Mouse (Mus musculus) myocyte (in vitro differentiated cells): Measurements from ENCODE around the gene Frmd7.

Source experiments
- CEBPB ChIP-seq: IDR thresholded peaks from 2 replicates; pipeline ENCODE4 v1.6.1; 2011; ENCODE audit warnings: mild to moderate bottlenecking, moderate library complexity; ENCODE audit not compliant: poor library complexity, insufficient read depth, severe bottlenecking
- E2F4 ChIP-seq: IDR thresholded peaks from one replicate; pipeline ENCODE4 v1.6.1; 2011; ENCODE audit warnings: mild to moderate bottlenecking, control low read depth, moderate library complexity; ENCODE audit not compliant: insufficient read depth
- MAX ChIP-seq: IDR thresholded peaks from one replicate; pipeline ENCODE4 v1.6.1; 2011; ENCODE audit warnings: low read depth, mild to moderate bottlenecking, control low read depth
- MYOD1 ChIP-seq, 3 experiments: IDR thresholded peaks; one replicate each; pipeline ENCODE4 v1.6.1; 2011; ENCODE audit warnings: control low read depth in 2 of 3, low read depth in 2 of 3, mild to moderate bottlenecking in 2 of 3, moderate library complexity in 1 of 3; ENCODE audit not compliant: insufficient read length in 2 of 3, control insufficient read depth in 1 of 3
- MYOG ChIP-seq, 3 experiments: IDR thresholded peaks; one replicate each; pipeline ENCODE4 v1.6.1; 2011; ENCODE audit warnings: control low read depth in 2 of 3, low read depth in 2 of 3, mild to moderate bottlenecking in 2 of 3; ENCODE audit not compliant: insufficient read length in 2 of 3, control insufficient read depth in 1 of 3, insufficient read depth in 1 of 3
- POLR2A ChIP-seq: IDR thresholded peaks from one replicate; pipeline ENCODE4 v1.6.1; 2011; ENCODE audit warnings: low read depth, mild to moderate bottlenecking, control low read depth, moderate library complexity; ENCODE audit not compliant: insufficient read length
- POLR2AphosphoS2 ChIP-seq: IDR thresholded peaks from one replicate; pipeline ENCODE4 v1.6.1; 2011; ENCODE audit warnings: low read depth, control low read depth; ENCODE audit not compliant: insufficient read length
- TCF12 ChIP-seq: IDR thresholded peaks from one replicate; pipeline ENCODE4 v1.6.1; 2011; ENCODE audit warnings: mild to moderate bottlenecking, control low read depth; ENCODE audit not compliant: poor library complexity, insufficient read depth, severe bottlenecking
- TCF3 ChIP-seq: IDR thresholded peaks from one replicate; pipeline ENCODE4 v1.6.1; 2011; ENCODE audit warnings: low read depth, control low read depth; ENCODE audit not compliant: insufficient read length
- USF1 ChIP-seq: IDR thresholded peaks from one replicate; pipeline ENCODE4 v1.6.1; 2011; ENCODE audit warnings: low read depth, mild to moderate bottlenecking, control low read depth, moderate library complexity

DNA sequence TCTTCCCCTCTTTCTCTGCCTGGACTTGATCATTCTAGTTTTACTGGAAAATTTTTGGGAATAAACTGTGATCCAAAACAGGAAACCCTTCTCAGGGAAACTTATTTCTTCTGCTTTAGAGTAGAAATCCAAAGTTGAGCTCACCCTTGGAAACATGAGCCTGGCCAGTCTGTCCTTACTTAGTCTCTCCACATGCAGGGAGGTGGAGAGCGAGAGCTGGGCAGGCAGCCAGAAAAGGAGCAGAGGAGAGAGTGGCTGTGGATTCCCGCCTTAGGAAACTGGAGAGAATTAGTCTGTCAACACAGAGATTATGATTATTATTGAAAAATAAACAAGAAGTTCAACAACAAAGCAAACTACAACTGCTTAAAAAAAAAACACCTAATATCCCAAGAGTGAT, 6.1 kb upstream of the Frmd7 start:
- TF ChIP-seq E2F4 (no peak), MAX (no peak), POLR2A (no peak), USF1 (no peak), TCF12 (no peak), MYOG (IDR thresholded peaks at IDR 0.05; ENCODE audit: control insufficient read depth in 1 of 3, insufficient read depth in 1 of 3, insufficient read length in 2 of 3, low read depth in 2 of 3) (no peak), POLR2AphosphoS2 (no peak), CEBPB (no peak), MYOD1 (IDR thresholded peaks at IDR 0.05; ENCODE audit: control insufficient read depth in 1 of 3, insufficient read length in 2 of 3, low read depth in 2 of 3) (no peak), TCF3 (no peak)
